Mouse (Mus musculus): ENCODE data around the gene Gm8677. TPM values are rescaled to one million over a fixed set of nuclear protein-coding genes. Genes with fewer than 3 reads are reported as not detected.
"Not testable (repeated sequence)": the region's sequence is repeated elsewhere in the genome, so short reads cannot be mapped to it uniquely, and the experiment has no call there.

Gm8677 gene
- total RNA-seq (2015; ENCODE audit: low replicate concordance) (not detected in 2 replicates), total RNA-seq (2017; ENCODE audit: low replicate concordance) (not detected in 2 replicates)

DNA sequence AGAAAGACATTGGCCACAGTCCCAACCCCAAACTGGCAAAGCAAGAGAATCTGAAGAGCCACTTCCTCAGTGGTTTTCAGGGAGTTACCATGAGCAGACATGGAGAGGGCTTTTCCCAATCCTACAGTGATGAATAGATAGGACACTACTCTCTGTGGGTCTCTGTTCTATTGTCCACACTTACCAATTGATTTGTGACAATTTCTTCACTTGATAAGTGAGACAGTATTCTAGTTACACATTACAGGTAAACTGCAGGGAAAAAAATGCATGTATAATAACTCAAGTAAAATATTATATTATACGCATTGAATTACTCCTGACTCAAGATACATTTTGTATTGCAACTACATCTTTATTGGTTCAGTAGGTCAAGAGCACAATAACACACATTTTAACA is at the start of gene Gm8677:
TSS of gene Gm8677 (minus strand) at position 101 of the 400 bp plus-strand sequence.
- not testable (repeated sequence) for ATAC-seq (replicated peaks; ENCODE audit: low FRiP score, poor library complexity, severe bottlenecking)

DNA sequence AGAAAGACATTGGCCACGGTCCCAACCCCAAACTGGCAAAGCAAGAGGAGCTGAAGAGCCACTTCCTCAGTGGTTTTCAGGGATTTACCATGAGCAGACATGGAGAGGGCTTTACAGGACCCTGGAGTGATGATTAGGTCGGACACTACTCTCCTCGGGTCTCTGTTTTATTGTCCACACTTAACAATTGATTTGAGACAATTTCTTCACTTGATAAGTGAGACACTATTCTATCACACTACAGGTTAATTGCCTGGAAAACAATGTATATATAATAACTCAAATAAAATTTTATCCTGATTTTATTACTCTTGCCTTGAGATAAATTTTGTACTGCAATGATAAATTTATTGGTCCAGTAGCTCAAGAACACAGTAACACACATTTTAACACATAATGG is 30.6 kb upstream of the Gm8677 start, which contains the start of gene Gm4201:
TSS of gene Gm4201 (minus strand) at position 101 of the 400 bp plus-strand sequence.
- ATAC-seq (replicated peaks; ENCODE audit: low FRiP score, poor library complexity, severe bottlenecking): not testable (repeated sequence)

DNA sequence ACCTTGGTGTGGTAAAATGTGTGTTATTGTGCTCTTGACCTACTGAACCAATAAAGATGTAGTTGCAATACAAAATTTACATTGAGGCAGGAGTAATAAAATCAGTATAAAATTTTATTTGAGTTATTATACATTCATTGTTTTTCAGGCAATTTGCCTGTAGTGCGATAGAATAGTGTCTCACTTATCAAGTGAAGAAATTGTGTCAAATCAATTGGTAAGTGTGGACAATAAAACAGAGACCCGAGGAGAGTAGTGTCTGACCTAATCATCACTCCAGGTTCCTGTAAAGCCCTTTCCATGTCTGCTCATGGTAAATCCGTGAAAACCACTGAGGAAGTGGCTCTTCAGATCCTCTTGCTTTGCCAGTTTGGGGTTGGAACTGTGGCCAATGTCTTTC is 12.0 kb downstream of the Gm8677 start, which contains the start of gene Vmn1r152:
TSS of gene Vmn1r152 (plus strand) at position 301 of the 400 bp plus-strand sequence.
- not testable (repeated sequence) for ATAC-seq (replicated peaks; ENCODE audit: low FRiP score, poor library complexity, severe bottlenecking)

DNA sequence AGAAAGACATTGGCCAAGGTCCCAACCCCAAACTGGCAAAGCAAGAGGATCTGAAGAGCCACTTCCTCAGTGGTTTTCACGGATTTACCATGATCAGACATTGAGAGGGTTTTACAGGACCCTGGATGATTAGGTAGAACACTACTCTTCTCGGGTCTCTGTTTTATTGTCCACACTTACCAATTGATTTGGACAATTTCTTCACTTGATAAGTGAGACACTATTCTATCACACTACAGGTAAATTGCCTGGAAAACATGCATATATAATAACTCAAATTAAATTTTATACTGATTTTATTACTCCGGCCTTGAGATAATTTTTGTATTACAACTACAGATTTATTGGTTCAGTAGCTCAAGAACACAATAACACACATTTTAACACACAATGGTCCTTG is 35.1 kb downstream of the Gm8677 start, which contains the start of gene Vmn1r151:
TSS of gene Vmn1r151 (minus strand) at position 101 of the 400 bp plus-strand sequence.
- not testable (repeated sequence) for ATAC-seq (replicated peaks; ENCODE audit: low FRiP score, poor library complexity, severe bottlenecking)

Other genes starting within 250 kb of the Gm8677 start
- gene Gm4187, start 205.2 kb downstream of the Gm8677 start, total RNA-seq (2015; ENCODE audit: low replicate concordance): not detected in 2 replicates
- gene Gm4187, start 205.2 kb downstream of the Gm8677 start, total RNA-seq (2017; ENCODE audit: low replicate concordance): not detected in 2 replicates
- gene Gm8660, start 163.8 kb downstream of the Gm8677 start, total RNA-seq (2015; ENCODE audit: low replicate concordance): not detected in 2 replicates
- not detected in 2 replicates for gene Gm8660, start 163.8 kb downstream of the Gm8677 start, total RNA-seq (2017; ENCODE audit: low replicate concordance)
- not detected in 2 replicates for gene Vmn1r148, start 121.3 kb downstream of the Gm8677 start, total RNA-seq (2015; ENCODE audit: low replicate concordance)
- not detected in 2 replicates for gene Vmn1r148, start 121.3 kb downstream of the Gm8677 start, total RNA-seq (2017; ENCODE audit: low replicate concordance)
- not detected in 2 replicates for gene Vmn1r149, start 96.7 kb downstream of the Gm8677 start, total RNA-seq (2015; ENCODE audit: low replicate concordance)
- gene Vmn1r149, start 96.7 kb downstream of the Gm8677 start, total RNA-seq (2017; ENCODE audit: low replicate concordance): not detected in 2 replicates
- not detected in 2 replicates for gene Gm10665, start 70.8 kb downstream of the Gm8677 start, total RNA-seq (2015; ENCODE audit: low replicate concordance)
- not detected in 2 replicates for gene Gm10665, start 70.8 kb downstream of the Gm8677 start, total RNA-seq (2017; ENCODE audit: low replicate concordance)
- gene Vmn1r151, start 35.2 kb downstream of the Gm8677 start, total RNA-seq (2015; ENCODE audit: low replicate concordance): not detected in 2 replicates
- not detected in 2 replicates for gene Vmn1r151, start 35.2 kb downstream of the Gm8677 start, total RNA-seq (2017; ENCODE audit: low replicate concordance)
- not detected in 2 replicates for gene Vmn1r152, start 11.9 kb downstream of the Gm8677 start, total RNA-seq (2015; ENCODE audit: low replicate concordance)
- gene Vmn1r152, start 11.9 kb downstream of the Gm8677 start, total RNA-seq (2017; ENCODE audit: low replicate concordance): not detected in 2 replicates
- gene Gm4201, start 30.5 kb upstream of the Gm8677 start, total RNA-seq (2015; ENCODE audit: low replicate concordance): not detected in 2 replicates
- not detected in 2 replicates for gene Gm4201, start 30.5 kb upstream of the Gm8677 start, total RNA-seq (2017; ENCODE audit: low replicate concordance)
- gene Gm4565, start 53.2 kb upstream of the Gm8677 start, total RNA-seq (2015; ENCODE audit: low replicate concordance): not detected in 2 replicates
- not detected in 2 replicates for gene Gm4565, start 53.2 kb upstream of the Gm8677 start, total RNA-seq (2017; ENCODE audit: low replicate concordance)
- not detected in 2 replicates for gene Vmn1r155, start 123.1 kb upstream of the Gm8677 start, total RNA-seq (2015; ENCODE audit: low replicate concordance)
- not detected in 2 replicates for gene Vmn1r155, start 123.1 kb upstream of the Gm8677 start, total RNA-seq (2017; ENCODE audit: low replicate concordance)
- not detected in 2 replicates for gene Gm8693, start 157.4 kb upstream of the Gm8677 start, total RNA-seq (2015; ENCODE audit: low replicate concordance)
- not detected in 2 replicates for gene Gm8693, start 157.4 kb upstream of the Gm8677 start, total RNA-seq (2017; ENCODE audit: low replicate concordance)
- gene Gm4567, start 184.8 kb upstream of the Gm8677 start, total RNA-seq (2015; ENCODE audit: low replicate concordance): not detected in 2 replicates
- not detected in 2 replicates for gene Gm4567, start 184.8 kb upstream of the Gm8677 start, total RNA-seq (2017; ENCODE audit: low replicate concordance)
- gene Vmn1r157, start 226.8 kb upstream of the Gm8677 start, total RNA-seq (2015; ENCODE audit: low replicate concordance): not detected in 2 replicates
- not detected in 2 replicates for gene Vmn1r157, start 226.8 kb upstream of the Gm8677 start, total RNA-seq (2017; ENCODE audit: low replicate concordance)